Mouse (Mus musculus) brain, adult 2 months (tissue): Measurements from ENCODE around the gene Ccnyl1.
"Not testable (repeated sequence)": the region's sequence is repeated elsewhere in the genome, so short reads cannot be mapped to it uniquely, and the experiment has no call there.

Experiments
- DNase-seq: peaks from one replicate; pipeline ENCODE4 v3.0.0; 2011; ENCODE audit warnings: low read depth, low spot score

Ccnyl1 gene

DNA sequence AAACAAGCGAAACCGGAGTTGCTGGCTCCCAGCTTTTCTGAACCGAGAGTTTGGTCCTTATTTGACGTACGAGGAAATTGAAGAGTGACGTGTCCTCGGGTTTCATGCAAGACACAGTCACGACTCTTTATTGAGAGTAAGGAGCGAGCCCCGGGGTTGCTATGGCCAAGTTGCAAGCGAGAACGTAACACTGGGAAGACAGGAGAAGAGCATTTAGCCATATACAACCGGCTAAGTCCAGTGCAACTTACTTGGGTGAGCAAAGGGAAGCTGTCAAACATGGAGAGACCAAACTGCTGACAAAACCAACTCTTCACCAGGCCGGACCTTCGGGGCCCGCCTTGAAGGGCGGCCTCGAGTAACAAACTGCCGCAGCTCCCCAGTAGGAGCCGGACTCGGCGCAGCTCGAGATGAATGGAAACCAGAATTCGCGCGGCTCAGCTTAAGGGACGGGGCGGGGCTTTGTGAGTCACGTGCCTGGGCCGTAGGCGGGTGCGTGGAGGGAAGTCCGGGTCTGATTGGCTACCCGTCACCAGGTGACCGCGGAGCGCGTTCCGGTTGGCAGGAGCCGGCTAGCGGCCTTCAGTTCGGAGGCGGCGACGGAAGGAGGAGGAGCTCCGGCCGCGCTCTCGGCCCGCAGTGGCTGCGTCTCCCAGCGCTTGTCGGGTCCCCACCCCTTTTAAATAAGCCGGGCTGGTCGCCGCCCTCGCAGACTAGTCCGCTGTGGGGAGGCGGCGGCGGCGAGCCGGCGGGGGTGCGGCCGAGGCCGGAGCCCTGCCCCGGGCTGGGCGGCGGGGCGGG, at the start of gene Ccnyl1:
Gene Ccnyl1 (plus strand): TSS at position 243 of the 801 bp plus-strand sequence.
- DNase-seq, result peak; percentile 100

- DNase-seq, result peak; percentile 42
Measured at GRCm38 (mm10) chr1:64641069-64641468, 49.2 kb upstream of the Ccnyl1 start.

- DNase-seq, result not testable (repeated sequence)
Measured at GRCm38 (mm10) chr1:64642541-64642940, 47.7 kb upstream of the Ccnyl1 start.

DNA sequence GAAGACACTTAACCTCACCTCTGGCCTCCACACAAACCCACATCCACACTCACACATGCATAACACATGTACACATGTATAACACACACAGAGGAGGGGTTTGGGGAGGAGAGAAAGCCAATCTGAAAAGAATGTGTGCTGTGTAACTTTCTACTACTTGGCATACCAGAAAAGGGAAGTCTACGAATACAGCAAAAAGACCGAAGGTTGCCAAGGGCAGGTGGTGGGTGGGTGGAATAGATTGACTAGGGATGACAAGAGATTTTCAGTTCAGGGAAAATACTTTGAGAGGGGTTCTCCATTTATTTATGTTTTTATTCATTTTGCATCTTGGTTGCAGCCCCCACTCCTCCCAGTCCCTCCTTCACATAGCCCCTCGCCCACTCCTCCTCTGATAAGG, 45.7 kb upstream of the Ccnyl1 start:
- peak; percentile 29 for DNase-seq

- no peak for DNase-seq
Measured at GRCm38 (mm10) chr1:64649362-64650124, 40.7 kb upstream of the Ccnyl1 start.

DNA sequence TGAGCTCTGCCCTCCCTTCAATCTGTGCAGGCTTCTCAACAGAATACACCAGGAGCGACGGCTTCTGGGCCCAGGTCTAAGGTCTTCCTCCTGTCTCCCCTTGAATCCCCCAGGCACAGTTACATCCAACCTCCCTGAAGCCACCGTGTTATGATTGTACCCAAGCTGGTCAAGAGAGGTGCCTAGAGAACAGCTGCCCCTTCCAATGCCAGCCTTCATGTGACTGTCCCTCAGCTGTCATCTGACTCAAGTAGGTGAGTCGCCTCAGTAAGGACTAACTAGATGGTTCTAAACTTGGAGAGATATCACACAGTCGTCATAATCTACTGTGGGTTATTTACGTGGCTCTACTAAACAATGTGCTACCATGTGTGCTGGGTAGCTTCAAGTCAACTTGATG, 36.6 kb upstream of the Ccnyl1 start:
- DNase-seq, result no peak

DNA sequence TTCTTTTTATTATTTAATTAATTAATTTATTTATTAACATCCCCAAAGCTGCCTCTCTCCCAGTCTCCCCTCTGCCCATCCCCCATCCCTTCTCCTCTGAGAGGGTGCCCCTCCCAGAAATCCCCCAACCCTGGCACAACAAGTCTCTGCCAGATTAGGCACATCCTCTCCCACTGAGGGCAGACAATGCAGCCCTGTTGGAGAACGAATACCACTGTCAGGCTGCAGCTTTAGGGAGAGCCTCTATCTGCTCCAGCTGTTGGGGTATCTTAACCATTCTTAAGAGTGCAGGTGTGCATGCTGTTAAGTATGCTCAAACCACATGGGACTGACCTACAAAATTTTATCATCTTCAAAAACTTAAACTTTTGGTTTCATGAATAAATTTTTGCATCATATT, 34.8 kb upstream of the Ccnyl1 start:
- no peak for DNase-seq

DNA sequence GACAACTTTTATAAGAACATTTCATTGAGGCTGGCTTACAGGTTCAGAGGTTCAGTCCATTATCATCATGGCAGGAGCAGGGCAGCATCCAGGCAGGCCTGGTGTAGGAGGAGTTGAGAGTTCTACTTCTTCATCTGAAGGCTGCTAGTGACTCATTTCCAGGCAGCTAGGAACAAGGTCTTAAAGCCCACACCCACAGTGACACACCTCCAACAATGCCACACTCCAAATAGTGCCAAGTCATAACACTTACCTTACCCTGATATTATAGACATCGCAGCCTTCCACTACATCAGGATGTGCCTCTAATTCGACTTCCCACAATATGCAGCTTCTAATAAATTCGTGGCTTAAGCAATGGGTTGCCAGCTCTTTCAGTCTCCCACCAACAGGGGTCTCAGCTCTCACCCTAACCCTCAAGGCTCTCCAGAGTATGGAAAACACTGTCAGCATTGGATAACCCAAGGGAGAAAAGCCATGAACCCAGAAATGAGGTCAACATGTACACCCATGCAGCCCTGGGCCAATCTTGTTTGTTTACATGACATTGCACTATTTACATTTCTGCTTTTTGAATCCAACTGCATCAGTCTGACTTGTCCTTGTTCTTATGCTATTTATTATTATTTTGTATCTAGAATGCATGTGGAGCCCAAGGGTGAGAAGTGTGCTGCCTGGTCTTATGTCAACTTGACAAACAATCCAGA, 33.7 kb upstream of the Ccnyl1 start:
- DNase-seq, result peak; percentile 25

DNA sequence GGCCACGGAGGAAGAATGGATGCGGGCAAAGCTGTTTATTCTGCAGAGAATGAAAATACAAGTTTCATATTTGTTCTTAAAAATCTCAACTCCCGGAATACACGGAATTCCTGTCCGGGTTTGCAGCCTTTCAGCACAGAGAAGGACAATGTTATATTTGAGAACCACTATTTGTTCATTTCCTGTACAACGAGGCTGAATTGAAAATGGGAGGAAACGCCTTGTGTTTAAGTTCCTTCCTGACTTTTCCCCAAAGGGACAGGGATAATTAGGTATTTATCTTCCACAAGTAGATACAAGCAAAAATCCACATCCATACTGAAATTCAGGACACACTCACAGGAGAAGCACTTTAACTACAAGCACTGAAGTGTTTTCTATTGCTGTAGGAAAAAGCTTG, 31.4 kb upstream of the Ccnyl1 start:
- no peak for DNase-seq

- no peak for DNase-seq
Measured at GRCm38 (mm10) chr1:64667111-64667633, 23.1 kb upstream of the Ccnyl1 start.

GRCm38 (mm10) chr1:64669451-64669850, 20.8 kb upstream of the Ccnyl1 start:
- DNase-seq, result no peak

- no peak for DNase-seq
Measured at GRCm38 (mm10) chr1:64673931-64674330, 16.3 kb upstream of the Ccnyl1 start.

DNA sequence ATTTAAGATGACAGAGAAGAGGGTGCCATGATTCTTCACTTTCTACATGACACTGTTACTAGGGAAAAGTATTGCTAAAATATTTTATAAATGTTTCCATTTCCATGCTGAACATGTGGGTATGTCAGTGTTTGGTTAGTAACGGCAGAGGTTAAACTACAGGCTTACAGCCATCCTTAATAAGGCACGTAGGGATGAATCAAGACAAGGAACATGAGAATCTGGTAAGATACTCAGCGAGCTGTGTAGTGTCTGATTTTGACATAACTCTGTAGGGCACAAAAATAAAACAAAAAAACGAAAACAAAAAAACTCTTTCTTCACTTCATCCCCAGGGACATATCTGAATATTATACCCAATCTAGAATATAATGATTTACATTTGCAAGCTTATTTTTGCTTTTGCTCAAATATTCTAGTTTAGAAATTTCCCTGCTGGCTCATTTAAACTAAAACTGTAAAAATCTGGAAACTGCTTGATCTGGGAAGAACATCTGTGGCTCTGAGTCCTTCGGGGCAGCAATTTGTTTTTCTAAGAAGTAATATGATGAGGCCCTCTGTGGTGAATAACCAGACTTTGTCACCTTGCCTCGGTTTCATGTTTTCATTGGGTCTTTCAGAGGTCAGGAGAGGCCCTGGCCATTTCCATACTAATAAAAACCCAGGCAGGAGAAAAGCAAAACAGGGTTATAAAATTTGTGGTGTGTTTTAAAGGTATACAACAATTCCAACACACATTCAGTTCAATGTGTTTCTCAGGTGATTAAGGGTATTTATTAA, 14.0 kb upstream of the Ccnyl1 start:
- no peak for DNase-seq

GRCm38 (mm10) chr1:64681499-64681898, 8.8 kb upstream of the Ccnyl1 start:
- DNase-seq, result no peak

DNA sequence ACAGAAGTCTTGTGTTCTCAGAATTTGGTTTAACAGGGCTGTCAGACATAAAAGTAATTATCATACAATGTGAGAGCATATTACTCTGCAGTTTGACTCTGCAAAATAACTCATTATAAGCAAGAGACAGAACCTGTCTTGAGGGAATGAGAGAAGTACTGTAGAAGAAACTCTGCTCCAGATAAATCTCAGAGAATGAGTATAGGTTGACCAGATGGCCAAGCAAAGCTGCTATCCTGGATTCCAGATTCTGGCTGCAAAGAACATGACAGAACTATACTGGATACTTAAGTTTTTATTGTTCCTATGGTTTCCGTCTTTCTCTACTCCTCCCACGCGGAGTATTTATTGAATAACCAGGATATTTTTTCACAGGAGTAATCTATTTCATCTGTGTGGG, 7.2 kb upstream of the Ccnyl1 start:
- peak; percentile 50 for DNase-seq

DNA sequence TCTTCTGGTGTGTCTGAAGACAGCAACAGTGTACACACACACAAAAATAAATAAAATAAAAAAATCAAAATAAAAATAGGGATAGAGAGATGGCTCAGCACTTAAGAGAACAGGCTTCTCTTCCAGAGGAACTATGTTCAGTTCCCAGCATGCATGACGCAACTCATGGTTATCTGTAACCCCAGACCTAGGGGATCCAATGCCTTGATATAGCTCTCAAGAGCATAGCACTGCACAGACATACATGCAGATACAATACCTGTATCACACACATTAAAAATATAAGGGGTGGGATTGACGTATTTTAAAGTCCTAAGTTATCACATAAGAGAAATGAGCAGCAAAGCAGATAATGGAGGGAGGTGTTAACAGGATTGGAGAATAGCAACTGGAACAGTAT, 5.8 kb upstream of the Ccnyl1 start:
- no peak for DNase-seq

GRCm38 (mm10) chr1:64688046-64688445, 2.2 kb upstream of the Ccnyl1 start:
- DNase-seq, result no peak

DNA sequence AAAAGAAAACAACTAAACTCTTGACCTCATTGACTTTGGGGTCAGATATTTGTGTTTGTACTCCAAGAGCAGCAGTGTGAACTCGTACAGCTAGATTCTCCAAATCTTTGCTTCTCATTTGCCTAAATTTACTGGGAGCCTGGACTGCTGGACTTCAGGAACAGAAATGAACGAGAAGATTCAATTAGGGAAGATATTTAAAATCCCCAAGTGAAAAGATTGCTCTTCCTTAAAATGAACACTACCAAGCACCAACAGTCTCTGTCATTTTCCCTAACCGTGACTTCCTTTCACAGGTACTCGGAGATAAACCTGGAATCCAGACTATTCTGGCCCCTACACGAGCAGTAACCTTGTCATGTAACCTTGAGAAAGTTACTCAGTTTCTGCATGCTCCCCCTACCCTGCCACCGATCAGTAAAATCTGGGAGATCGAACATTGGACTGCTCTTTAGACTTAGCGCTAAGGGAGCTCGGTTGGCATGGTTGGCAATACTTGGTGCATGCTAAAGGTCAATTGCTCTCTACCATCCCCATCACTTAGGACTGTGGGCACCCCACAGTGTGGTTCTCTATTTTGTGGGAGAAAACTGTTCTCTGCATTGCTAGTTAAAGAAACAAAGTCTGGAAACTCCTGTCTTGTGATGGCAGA, 568 bp upstream of the Ccnyl1 start:
- DNase-seq, result no peak

- DNase-seq, result no peak
Measured at GRCm38 (mm10) chr1:64691121-64691551, 881 bp downstream of the Ccnyl1 start.

- no peak for DNase-seq
Measured at GRCm38 (mm10) chr1:64691581-64691980, 1.3 kb downstream of the Ccnyl1 start.

DNA sequence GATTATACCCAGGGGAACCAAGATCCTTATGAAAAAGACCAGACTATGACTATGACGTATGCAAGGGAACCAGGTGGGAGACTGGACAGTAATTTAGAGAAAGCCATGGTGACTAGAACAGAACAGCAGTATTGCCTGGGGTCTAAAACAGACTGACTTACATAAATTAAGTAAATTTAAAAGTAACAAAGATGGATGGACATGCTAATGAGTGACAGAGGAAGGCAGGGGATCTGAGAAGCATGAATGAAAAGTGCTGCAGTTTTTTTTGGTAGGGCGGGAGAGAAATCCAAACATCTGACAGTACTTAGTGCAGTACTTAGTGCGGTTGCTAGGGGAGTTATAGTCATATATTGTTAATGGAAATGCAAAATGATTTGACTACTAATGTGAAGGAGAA, 4.9 kb downstream of the Ccnyl1 start:
- no peak for DNase-seq
